Mouse (Mus musculus) CH12.LX (cell line): ENCODE data around the gene Olfr298. TPM values are rescaled to one million over a fixed set of nuclear protein-coding genes. Genes with fewer than 3 reads are reported as not detected.

ENCODE experiments used
- polyA plus RNA-seq: library from polyadenylated mRNA; unstranded; fragments of >175 nt; gene quantifications from 2 replicates; pipeline ENCODE4 v1.2.1, GENCODE M21; 2012; ENCODE audit warnings: low read depth; ENCODE audit not compliant: insufficient read length
- total RNA-seq, 2 experiments: library from RNA; depleted of rRNA; stranded (reverse); fragments of 300-350 nt in 1 of 2; fragments of >200 nt in 1 of 2; gene quantifications; 2 replicates each; pipeline ENCODE4 v1.2.3; 2012 to 2014

The Olfr298 gene
- total and polyA plus RNA-seq, 3 experiments: not detected

Other genes starting within 250 kb of the Olfr298 start
- gene Vmn2r76, start 246.2 kb downstream of the Olfr298 start, total RNA-seq (2012; rRNA removed): not detected in 2 replicates
- gene Vmn2r76, start 246.2 kb downstream of the Olfr298 start, total RNA-seq (2014; rRNA removed): not detected in 2 replicates
- gene Vmn2r76, start 246.2 kb downstream of the Olfr298 start, polyA plus RNA-seq: not detected in 2 replicates
- gene Olfr310, start 215.3 kb downstream of the Olfr298 start, total RNA-seq (2012; rRNA removed): not detected in 2 replicates
- gene Olfr310, start 215.3 kb downstream of the Olfr298 start, total RNA-seq (2014; rRNA removed): not detected in 2 replicates
- not detected in 2 replicates for gene Olfr310, start 215.3 kb downstream of the Olfr298 start, polyA plus RNA-seq
- not detected in 2 replicates for gene Olfr309, start 178.8 kb downstream of the Olfr298 start, total RNA-seq (2012; rRNA removed)
- gene Olfr309, start 178.8 kb downstream of the Olfr298 start, total RNA-seq (2014; rRNA removed): not detected in 2 replicates
- not detected in 2 replicates for gene Olfr309, start 178.8 kb downstream of the Olfr298 start, polyA plus RNA-seq
- not detected in 2 replicates for gene Olfr308, start 166.9 kb downstream of the Olfr298 start, total RNA-seq (2012; rRNA removed)
- gene Olfr308, start 166.9 kb downstream of the Olfr298 start, total RNA-seq (2014; rRNA removed): not detected in 2 replicates
- not detected in 2 replicates for gene Olfr308, start 166.9 kb downstream of the Olfr298 start, polyA plus RNA-seq
- gene Olfr307, start 154.9 kb downstream of the Olfr298 start, total RNA-seq (2012; rRNA removed): not detected in 2 replicates
- gene Olfr307, start 154.9 kb downstream of the Olfr298 start, total RNA-seq (2014; rRNA removed): not detected in 2 replicates
- gene Olfr307, start 154.9 kb downstream of the Olfr298 start, polyA plus RNA-seq: not detected in 2 replicates
- gene Olfr305, start 125.6 kb downstream of the Olfr298 start, total RNA-seq (2012; rRNA removed): not detected in 2 replicates
- gene Olfr305, start 125.6 kb downstream of the Olfr298 start, total RNA-seq (2014; rRNA removed): not detected in 2 replicates
- gene Olfr305, start 125.6 kb downstream of the Olfr298 start, polyA plus RNA-seq: not detected in 2 replicates
- gene Olfr304, start 105.8 kb downstream of the Olfr298 start, total RNA-seq (2012; rRNA removed): not detected in 2 replicates
- gene Olfr304, start 105.8 kb downstream of the Olfr298 start, total RNA-seq (2014; rRNA removed): not detected in 2 replicates
- gene Olfr304, start 105.8 kb downstream of the Olfr298 start, polyA plus RNA-seq: not detected in 2 replicates
- not detected in 2 replicates for gene Olfr303, start 94.7 kb downstream of the Olfr298 start, total RNA-seq (2012; rRNA removed)
- gene Olfr303, start 94.7 kb downstream of the Olfr298 start, total RNA-seq (2014; rRNA removed): not detected in 2 replicates
- not detected in 2 replicates for gene Olfr303, start 94.7 kb downstream of the Olfr298 start, polyA plus RNA-seq
- not detected in 2 replicates for gene Olfr301, start 88.6 kb downstream of the Olfr298 start, total RNA-seq (2012; rRNA removed)
- gene Olfr301, start 88.6 kb downstream of the Olfr298 start, total RNA-seq (2014; rRNA removed): not detected in 2 replicates
- not detected in 2 replicates for gene Olfr301, start 88.6 kb downstream of the Olfr298 start, polyA plus RNA-seq
- gene Olfr299, start 32.6 kb downstream of the Olfr298 start, total RNA-seq (2012; rRNA removed): not detected in 2 replicates
- gene Olfr299, start 32.6 kb downstream of the Olfr298 start, total RNA-seq (2014; rRNA removed): not detected in 2 replicates
- gene Olfr299, start 32.6 kb downstream of the Olfr298 start, polyA plus RNA-seq: not detected in 2 replicates
- not detected in 2 replicates for gene Olfr297, start 27.5 kb upstream of the Olfr298 start, total RNA-seq (2012; rRNA removed)
- not detected in 2 replicates for gene Olfr297, start 27.5 kb upstream of the Olfr298 start, total RNA-seq (2014; rRNA removed)
- gene Olfr297, start 27.5 kb upstream of the Olfr298 start, polyA plus RNA-seq: not detected in 2 replicates
- gene Olfr295, start 91.4 kb upstream of the Olfr298 start, total RNA-seq (2012; rRNA removed): not detected in 2 replicates
- gene Olfr295, start 91.4 kb upstream of the Olfr298 start, total RNA-seq (2014; rRNA removed): not detected in 2 replicates
- 0.04 TPM in 1 of 2 replicates, not detected in the other for gene Olfr295, start 91.4 kb upstream of the Olfr298 start, polyA plus RNA-seq
- not detected in 2 replicates for gene Olfr294, start 124.2 kb upstream of the Olfr298 start, total RNA-seq (2012; rRNA removed)
- gene Olfr294, start 124.2 kb upstream of the Olfr298 start, total RNA-seq (2014; rRNA removed): not detected in 2 replicates
- not detected in 2 replicates for gene Olfr294, start 124.2 kb upstream of the Olfr298 start, polyA plus RNA-seq
- not detected in 2 replicates for gene Olfr293, start 156.6 kb upstream of the Olfr298 start, total RNA-seq (2012; rRNA removed)
- not detected in 2 replicates for gene Olfr293, start 156.6 kb upstream of the Olfr298 start, total RNA-seq (2014; rRNA removed)
- gene Olfr293, start 156.6 kb upstream of the Olfr298 start, polyA plus RNA-seq: not detected in 2 replicates
- not detected in 2 replicates for gene Olfr292, start 195.8 kb upstream of the Olfr298 start, total RNA-seq (2012; rRNA removed)
- gene Olfr292, start 195.8 kb upstream of the Olfr298 start, total RNA-seq (2014; rRNA removed): not detected in 2 replicates
- not detected in 2 replicates for gene Olfr292, start 195.8 kb upstream of the Olfr298 start, polyA plus RNA-seq